Mouse (Mus musculus): ENCODE measurements at regions not wholly inside any gene's neighbourhood (a gene's known extent, or its start where the extent isn't known, plus 50 kb on each side); places are given as distances from the start of the nearest gene placed in this dataset.

GRCm38 (mm10) chr4:64663722-64664121, 460.3 kb upstream of the Pappa start:
- no peak for TF ChIP-seq POLR2A (IDR thresholded peaks at IDR 0.05; ENCODE audit: extremely low read depth, insufficient read depth, low read length)
- TF ChIP-seq CTCF (IDR thresholded peaks at IDR 0.05; ENCODE audit: extremely low read depth, insufficient read depth, low read length) = no peak
